Mouse (Mus musculus): ENCODE data around the gene Syt12.
"Not testable (repeated sequence)": the region's sequence is repeated elsewhere in the genome, so short reads cannot be mapped to it uniquely, and the experiment has no call there.

- TF ChIP-seq TAL1 (IDR thresholded peaks at IDR 0.05; ENCODE audit: low read length); POLR2A (IDR thresholded peaks at IDR 0.05; ENCODE audit: control insufficient read depth in 1 of 2, insufficient read depth in 1 of 2, low read depth in 1 of 2, low read length in 2 of 2, poor library complexity in 1 of 2); CTCF (IDR thresholded peaks at IDR 0.05 in 2 of 3, conservative IDR thresholded peaks at IDR 0.05 in 1 of 3; ENCODE audit: control insufficient read depth in 1 of 3, insufficient read depth in 1 of 3, low read depth in 2 of 3, low read length in 3 of 3, poor library complexity in 1 of 3, severe bottlenecking in 1 of 3); NELFE (IDR thresholded peaks at IDR 0.05; ENCODE audit: low read depth, low read length): not testable (repeated sequence)
These were observed 23.2 kb downstream of the Syt12 start for GRCm38 (mm10) chr19:4454040-4454439.
